Mouse (Mus musculus) limb, embryonic 14.5 days (tissue): ENCODE data around the gene Rps19bp1. TPM values are rescaled to one million over a fixed set of nuclear protein-coding genes. Genes with fewer than 3 reads are reported as not detected.

ENCODE experiments used
- ATAC-seq: fragments of 200-750 bp; cut with Nextera tagmentation; 2 replicates; pipeline ENCODE4 v1.8.0; 2017; ENCODE audit warnings: low read depth, moderate number of reproducible peaks, moderate TSS enrichment; ENCODE audit not compliant: low FRiP score
- DNase-seq: peaks from one replicate; pipeline ENCODE4 v3.0.0-alpha.2; 2015; ENCODE audit warnings: low spot score
- H3K27ac ChIP-seq: fragments of 300-500 bp; sonication (generic); replicated peaks from 2 replicates; pipeline ENCODE4 v1.5.1; 2014; ENCODE audit warnings: low read depth, mild to moderate bottlenecking, low read length, moderate library complexity, mixed read lengths
- H3K27me3 ChIP-seq: fragments of 300-500 bp; sonication (generic); 2 replicates; pipeline ENCODE4 v1.6.1; 2014; ENCODE audit warnings: low read length, mixed read lengths; ENCODE audit not compliant: control insufficient read depth, insufficient read depth
- H3K36me3 ChIP-seq: fragments of 300-500 bp; sonication (generic); 2 replicates; pipeline ENCODE4 v1.6.1; 2014; ENCODE audit warnings: mild to moderate bottlenecking, low read length, moderate library complexity, mixed read lengths; ENCODE audit not compliant: control insufficient read depth, insufficient read depth
- H3K4me1 ChIP-seq: fragments of 300-500 bp; sonication (generic); 2 replicates; pipeline ENCODE4 v1.6.1; 2014; ENCODE audit warnings: antibody characterized with exemption, low read length, mixed read lengths; ENCODE audit not compliant: control insufficient read depth, insufficient read depth
- H3K4me2 ChIP-seq: fragments of 300-500 bp; sonication (generic); replicated peaks from 2 replicates; pipeline ENCODE4 v1.6.1; 2014; ENCODE audit warnings: low read depth, mild to moderate bottlenecking, low read length, moderate library complexity; ENCODE audit not compliant: severe bottlenecking
- H3K4me3 ChIP-seq: fragments of 300-500 bp; sonication (generic); replicated peaks from 2 replicates; pipeline ENCODE4 v1.5.1; 2014; ENCODE audit warnings: low read length
- H3K9ac ChIP-seq: fragments of 300-500 bp; sonication (generic); 2 replicates; pipeline ENCODE4 v1.6.1; 2014; ENCODE audit warnings: mild to moderate bottlenecking, low read depth, low read length, moderate library complexity; ENCODE audit not compliant: severe bottlenecking
- H3K9me3 ChIP-seq: fragments of 300-500 bp; sonication (generic); 2 replicates; pipeline ENCODE4 v1.6.1; 2016; ENCODE audit warnings: low read length; ENCODE audit not compliant: control insufficient read depth
- POLR2A ChIP-seq: fragments of 200-500 bp; IDR thresholded peaks from 2 replicates; pipeline ENCODE4 v1.8.0; 2012; ENCODE audit warnings: inconsistent platforms, mild to moderate bottlenecking, moderate library complexity, borderline replicate concordance; ENCODE audit not compliant: insufficient read depth, insufficient read length; ENCODE audit errors: extremely low read depth
- WGBS: fragments of 180-500 bp; shearing (Covaris S2); extraction: QIAGEN DNeasy Blood & Tissue Kit; methylation state at CpG from one replicate; pipeline ENCODE4 v1.1.7; 2014; 5-methylcytosine and 5-hydroxymethylcytosine counted together
- polyA plus RNA-seq, 2 experiments: library from polyadenylated mRNA; depleted of rRNA in 1 of 2; stranded (reverse) in 1 of 2; unstranded in 1 of 2; fragments of >200 nt; fragmentation: Nextera tagmentation in 1 of 2; extraction: Ambion mirVana in 1 of 2; gene quantifications; 2 replicates each; pipeline versions ENCODE4 v1.2.1 to v1.2.3; 2012 to 2014

The Rps19bp1 gene
- polyA plus RNA-seq, 2 experiments: 44.2 to 61.1 TPM

GRCm38 (mm10) chr15:80256242-80256641 is 7.9 kb downstream of the Rps19bp1 start:
- Histone ChIP-seq H3K9ac (peak overlapping the region; percentile 99), H3K36me3 (peaks cover 52% of the 10 kb centered on the region), H3K27ac (peak overlapping the region; percentile 96), H3K4me2 (peak overlapping the region; percentile 91), H3K9me3 (no peaks in the 10 kb centered on the region), H3K4me1 (peaks cover 30% of the 10 kb centered on the region), H3K27me3 (no peaks in the 10 kb centered on the region), H3K4me3 (peak overlapping the region; percentile 97)
- WGBS: 11% methylated on average over 16 of the region's 16 CpGs
- no peak for TF ChIP-seq POLR2A
- DNase-seq (no peak), ATAC-seq (no peak)

DNA sequence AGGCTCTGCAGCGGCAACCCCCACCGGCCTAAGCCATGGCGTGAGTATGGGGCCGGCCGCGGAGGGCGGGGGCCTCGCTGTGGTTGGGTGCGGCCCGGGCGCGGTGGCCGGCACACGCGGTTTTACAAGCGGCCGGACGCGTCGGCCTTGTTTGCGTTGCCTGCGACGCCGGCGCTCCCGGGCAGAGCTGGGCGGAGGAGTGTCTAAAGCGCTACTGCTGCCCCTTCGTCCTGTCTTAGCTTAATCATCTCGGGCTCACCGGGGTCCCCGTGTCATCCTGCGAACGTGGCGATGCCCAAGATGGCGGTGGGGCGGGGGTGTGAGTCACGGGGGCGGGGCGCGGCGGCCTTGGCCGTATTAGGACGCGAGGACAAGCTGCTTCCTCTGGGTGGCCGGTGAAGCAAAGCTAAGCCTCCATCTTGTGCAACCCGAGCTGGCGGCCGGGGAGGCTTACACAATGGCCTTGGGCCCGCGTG is 8.4 kb downstream of the Rps19bp1 start:
- Histone ChIP-seq H3K36me3 (peaks cover 58% of the 10 kb centered on the region), H3K9ac (peak overlapping the region; percentile 99), H3K4me2 (peak overlapping the region; percentile 91), H3K4me3 (peak overlapping the region; percentile 97), H3K4me1 (peaks cover 30% of the 10 kb centered on the region), H3K27ac (peak overlapping the region; percentile 96), H3K27me3 (no peaks in the 10 kb centered on the region), H3K9me3 (no peaks in the 10 kb centered on the region)
- peak; percentile 84 for DNase-seq
- no peak for TF ChIP-seq POLR2A
- WGBS: 5% methylated on average over 37 of the region's 51 CpGs
- peak; percentile 27 for ATAC-seq

GRCm38 (mm10) chr15:80254847-80255645 is 9.1 kb downstream of the Rps19bp1 start, which contains the start of gene Atf4:
Atf4 (plus strand) TSS chr15:80255184.
- H3K4me2 ChIP-seq: peak within 1 kb of the TSS; percentile 91
- H3K9me3 ChIP-seq: no peaks in the 10 kb centered on the region
- peak; percentile 100 for TF ChIP-seq POLR2A
- H3K9ac ChIP-seq: peak within 1 kb of the TSS; percentile 99
- under 1% methylated on average over 58 of the region's 62 CpGs for WGBS
- H3K27ac ChIP-seq: peak within 1 kb of the TSS; percentile 96
- peak; percentile 92 for ATAC-seq
- H3K27me3 ChIP-seq: no peaks in the 10 kb centered on the region
- H3K4me1 ChIP-seq: peaks cover 30% of the 10 kb centered on the region
- H3K36me3 ChIP-seq: peaks cover 61% of the 10 kb centered on the region
- DNase-seq: peak; percentile 99
- peak within 1 kb of the TSS; percentile 97 for H3K4me3 ChIP-seq

DNA sequence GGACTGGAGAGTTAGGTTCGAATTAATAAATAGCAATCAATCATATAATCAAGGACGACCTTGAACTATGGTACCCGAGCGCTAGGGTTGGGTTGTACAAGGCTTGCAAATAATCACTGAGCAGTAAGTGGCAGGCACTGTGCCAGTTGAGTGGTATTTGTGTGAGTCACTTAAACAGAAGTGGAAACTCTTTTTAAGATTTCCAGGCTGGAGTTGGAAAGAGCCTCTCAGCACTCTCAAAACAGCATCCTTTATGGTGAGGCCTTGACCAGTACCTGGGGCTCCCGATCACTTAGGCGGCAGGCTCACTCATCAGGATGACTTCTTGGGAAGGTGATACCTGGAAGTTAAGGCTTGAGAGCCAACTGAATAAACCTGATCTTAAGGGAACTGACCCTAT is 9.9 kb downstream of the Rps19bp1 start:
- peak; percentile 67 for DNase-seq
- Histone ChIP-seq H3K4me2 (peak overlapping the region; percentile 89), H3K27me3 (no peaks in the 10 kb centered on the region), H3K4me1 (peaks cover 30% of the 10 kb centered on the region), H3K9me3 (no peaks in the 10 kb centered on the region), H3K36me3 (peaks cover 61% of the 10 kb centered on the region), H3K4me3 (peak overlapping the region; percentile 97), H3K27ac (peak overlapping the region; percentile 96), H3K9ac (peak overlapping the region; percentile 60)
- ATAC-seq: no peak
- TF ChIP-seq POLR2A: no peak
- WGBS: 22% methylated on average over 6 of the region's 6 CpGs

DNA sequence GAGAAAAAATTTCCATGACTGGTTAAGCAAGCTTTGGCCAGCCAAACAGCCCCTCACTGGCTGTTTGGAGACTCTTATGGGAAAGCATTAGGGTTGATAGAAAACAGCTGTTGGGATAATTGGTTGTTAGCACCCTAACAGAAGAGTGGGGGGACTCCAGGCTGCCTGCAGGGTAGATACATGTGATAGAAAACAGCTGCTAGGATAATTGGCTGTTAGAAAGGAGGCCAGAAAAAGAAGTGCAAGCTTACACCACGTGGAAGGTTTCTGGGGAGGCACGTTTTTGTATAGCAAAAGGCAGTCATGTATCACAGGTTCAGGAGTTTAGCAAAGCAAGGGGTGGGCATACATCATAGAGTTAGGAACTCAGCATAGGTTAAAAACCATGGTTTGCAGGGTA is 10.6 kb downstream of the Rps19bp1 start:
- 4% methylated on average over 2 of the region's 2 CpGs for WGBS
- H3K4me1 ChIP-seq: peaks cover 30% of the 10 kb centered on the region
- H3K9ac ChIP-seq: no peak overlapping the region
- peak; percentile 73 for DNase-seq
- peak overlapping the region; percentile 96 for H3K27ac ChIP-seq
- H3K4me2 ChIP-seq: no peak overlapping the region; the same call in 1 of the 2 replicates
- no peaks in the 10 kb centered on the region for H3K9me3 ChIP-seq
- H3K27me3 ChIP-seq: no peaks in the 10 kb centered on the region
- H3K4me3 ChIP-seq: no peak overlapping the region
- no peak for TF ChIP-seq POLR2A
- ATAC-seq: no peak
- peaks cover 62% of the 10 kb centered on the region for H3K36me3 ChIP-seq
